Mouse (Mus musculus) adrenal gland, adult 2 months (tissue): ENCODE measurements around the gene Emg1. TPM values are rescaled to one million over a fixed set of nuclear protein-coding genes. Genes with fewer than 3 reads are reported as not detected.
"Not testable (repeated sequence)": the region's sequence is repeated elsewhere in the genome, so short reads cannot be mapped to it uniquely, and the experiment has no call there.

Experiments
- DNase-seq: peaks from one replicate; pipeline ENCODE4 v3.0.0; 2021
- microRNA-seq, 2 experiments: library from miRNA; unstranded; fragments of <30 nt; microRNA quantifications; one replicate each; pipeline ENCODE4 v1.2.0; 2021
- polyA plus RNA-seq: library from polyadenylated mRNA; depleted of rRNA; stranded (reverse); fragments of >200 nt; gene quantifications from 2 replicates; pipeline ENCODE4 v1.2.3, GENCODE M21; 2012; rRNA removed
- total RNA-seq, 2 experiments: library from RNA; stranded (reverse); gene quantifications; 2 replicates each; pipeline ENCODE4 v1.2.3; 2021

The Emg1 gene
- total and polyA plus RNA-seq, 3 experiments: 17.0 to 82.6 (median 80.6) TPM

GRCm38 (mm10) chr6:124682291-124682690, 29.7 kb downstream of the Emg1 start:
- DNase-seq: not testable (repeated sequence)

- no peak for DNase-seq
Observed at GRCm38 (mm10) chr6:124679486-124679885, 32.5 kb downstream of the Emg1 start.

- no peak for DNase-seq
Observed at GRCm38 (mm10) chr6:124678769-124679168, 33.2 kb downstream of the Emg1 start.

GRCm38 (mm10) chr6:124676171-124676570, 35.8 kb downstream of the Emg1 start:
- peak; percentile 45 for DNase-seq

GRCm38 (mm10) chr6:124674591-124674990, 37.4 kb downstream of the Emg1 start:
- DNase-seq: peak; percentile 31

- peak; percentile 40 for DNase-seq
Observed at GRCm38 (mm10) chr6:124673619-124674018, 38.4 kb downstream of the Emg1 start.

- DNase-seq: no peak
Observed at GRCm38 (mm10) chr6:124672100-124672499, 39.9 kb downstream of the Emg1 start.

- no peak for DNase-seq
Observed at GRCm38 (mm10) chr6:124670281-124670900, 41.6 kb downstream of the Emg1 start.

GRCm38 (mm10) chr6:124669234-124669859, 42.6 kb downstream of the Emg1 start:
- no peak for DNase-seq

GRCm38 (mm10) chr6:124665011-124665410, 47.0 kb downstream of the Emg1 start:
- no peak for DNase-seq

- no peak for DNase-seq
Observed at GRCm38 (mm10) chr6:124664256-124664655, 47.7 kb downstream of the Emg1 start.

- no peak for DNase-seq
Observed at GRCm38 (mm10) chr6:124663424-124663795, 48.6 kb downstream of the Emg1 start.

- DNase-seq: peak; percentile 100
Observed at GRCm38 (mm10) chr6:124662477-124663423, 49.2 kb downstream of the Emg1 start, which contains the start of gene Lpcat3. Lpcat3 (plus strand) TSS chr6:124663027.

- no peak for DNase-seq
Observed at GRCm38 (mm10) chr6:124661995-124662394, 50.0 kb downstream of the Emg1 start.

GRCm38 (mm10) chr6:124661156-124661806, 50.7 kb downstream of the Emg1 start:
- DNase-seq: no peak

GRCm38 (mm10) chr6:124658067-124658466, 53.9 kb downstream of the Emg1 start:
- no peak for DNase-seq

GRCm38 (mm10) chr6:124655893-124656292, 56.1 kb downstream of the Emg1 start:
- DNase-seq: no peak

Small RNA genes within 50 kb of the gene (microRNA-seq; reads per million reads assigned to microRNA genes)
- gene Mir141 (5.7 to 5.8 reads per million in 2 experiments), gene Mir200c (45.5 to 49.0 reads per million in 2 experiments)

Other genes with a start within 250 kb of the Emg1 start
- gene Clstn3, start 247.4 kb downstream of the Emg1 start, total RNA-seq: 100 to 1,000 TPM in 1 of 2 experiments, 10 to 100 TPM in 1; 91.8 to 146 TPM
- 62.4 and 91.3 TPM in 2 replicates for gene Clstn3, start 247.4 kb downstream of the Emg1 start, polyA plus RNA-seq
- 10 to 100 TPM; 20.6 to 22.0 TPM for gene C1rl, start 219.1 kb downstream of the Emg1 start, total RNA-seq
- gene C1rl, start 219.1 kb downstream of the Emg1 start, polyA plus RNA-seq: 11.2 and 13.4 TPM in 2 replicates
- 10 to 100 TPM; 48.6 to 68.2 TPM for gene C1ra, start 199.8 kb downstream of the Emg1 start, total RNA-seq
- 20.3 and 27.2 TPM in 2 replicates for gene C1ra, start 199.8 kb downstream of the Emg1 start, polyA plus RNA-seq
- gene C1s1, start 169.8 kb downstream of the Emg1 start, total RNA-seq: 10 to 100 TPM; 45.4 to 72.3 TPM
- 10.1 and 14.8 TPM in 2 replicates for gene C1s1, start 169.8 kb downstream of the Emg1 start, polyA plus RNA-seq
- 1 to 10 TPM; 7.9 to 8.9 TPM for gene C1rb, start 141.9 kb downstream of the Emg1 start, total RNA-seq
- gene C1rb, start 141.9 kb downstream of the Emg1 start, polyA plus RNA-seq: 0.29 and 0.86 TPM in 2 replicates
- 1 to 10 TPM; 1.5 to 2.6 TPM for gene C1s2, start 76.1 kb downstream of the Emg1 start, total RNA-seq
- not detected in 2 replicates for gene C1s2, start 76.1 kb downstream of the Emg1 start, polyA plus RNA-seq
- 100 to 1,000 TPM in 1 of 2 experiments, 10 to 100 TPM in 1; 92.1 to 138 TPM for gene Lpcat3, start 49.2 kb downstream of the Emg1 start, total RNA-seq
- gene Lpcat3, start 49.2 kb downstream of the Emg1 start, polyA plus RNA-seq: 141 and 155 TPM in 2 replicates
- gene Phb2, start 158 bp upstream of the Emg1 start, total RNA-seq: 100 to 1,000 TPM; 286 to 294 TPM
- 128 and 181 TPM in 2 replicates for gene Phb2, start 158 bp upstream of the Emg1 start, polyA plus RNA-seq
- 10 to 100 TPM in 1 of 2 experiments, 1 to 10 TPM in 1; 6.5 to 11.2 TPM for gene Ptpn6, start 26.5 kb upstream of the Emg1 start, total RNA-seq
- gene Ptpn6, start 26.5 kb upstream of the Emg1 start, polyA plus RNA-seq: 6.1 and 6.8 TPM in 2 replicates
- gene Grcc10, start 29.2 kb upstream of the Emg1 start, total RNA-seq: 100 to 1,000 TPM; 357 to 360 TPM
- gene Grcc10, start 29.2 kb upstream of the Emg1 start, polyA plus RNA-seq: 233 and 246 TPM in 2 replicates
- gene Gm45234, start 43.8 kb upstream of the Emg1 start, total RNA-seq: not detected
- not detected in 2 replicates for gene Gm45234, start 43.8 kb upstream of the Emg1 start, polyA plus RNA-seq
- 10 to 100 TPM; 76.8 to 86.3 TPM for gene Atn1, start 44.3 kb upstream of the Emg1 start, total RNA-seq
- 73.3 and 110 TPM in 2 replicates for gene Atn1, start 44.3 kb upstream of the Emg1 start, polyA plus RNA-seq
- 10 to 100 TPM; 12.4 to 35.9 TPM for gene Eno2, start 57.5 kb upstream of the Emg1 start, total RNA-seq
- gene Eno2, start 57.5 kb upstream of the Emg1 start, polyA plus RNA-seq: 8.3 and 16.5 TPM in 2 replicates
- under 1 TPM; 0.29 to 0.38 TPM for gene Lrrc23, start 67.5 kb upstream of the Emg1 start, total RNA-seq
- gene Lrrc23, start 67.5 kb upstream of the Emg1 start, polyA plus RNA-seq: 0.16 and 0.32 TPM in 2 replicates
- gene Spsb2, start 96.5 kb upstream of the Emg1 start, total RNA-seq: 10 to 100 TPM; 19.6 to 28.0 TPM
- gene Spsb2, start 96.5 kb upstream of the Emg1 start, polyA plus RNA-seq: 34.0 and 40.0 TPM in 2 replicates
- 100 to 1,000 TPM; 385 to 502 TPM for gene Tpi1, start 102.1 kb upstream of the Emg1 start, total RNA-seq
- gene Tpi1, start 102.1 kb upstream of the Emg1 start, polyA plus RNA-seq: 237 and 285 TPM in 2 replicates
- gene Usp5, start 117.3 kb upstream of the Emg1 start, total RNA-seq: 100 to 1,000 TPM; 103 to 132 TPM
- 102 and 111 TPM in 2 replicates for gene Usp5, start 117.3 kb upstream of the Emg1 start, polyA plus RNA-seq
- gene Cdca3, start 117.4 kb upstream of the Emg1 start, total RNA-seq: 1 to 10 TPM; 2.2 to 3.9 TPM
- gene Cdca3, start 117.4 kb upstream of the Emg1 start, polyA plus RNA-seq: 5.9 and 8.6 TPM in 2 replicates
- gene Gnb3, start 128.1 kb upstream of the Emg1 start, total RNA-seq: 10 to 100 TPM in 1 of 2 experiments, 1 to 10 TPM in 1; 6.7 to 12.2 TPM
- 9.2 and 11.9 TPM in 2 replicates for gene Gnb3, start 128.1 kb upstream of the Emg1 start, polyA plus RNA-seq
- gene P3h3, start 145.6 kb upstream of the Emg1 start, total RNA-seq: 10 to 100 TPM; 16.8 to 23.6 TPM
- 42.6 and 48.6 TPM in 2 replicates for gene P3h3, start 145.6 kb upstream of the Emg1 start, polyA plus RNA-seq
- 1 to 10 TPM; 1.1 to 2.5 TPM for gene Gpr162, start 151.8 kb upstream of the Emg1 start, total RNA-seq
- 1.9 and 2.4 TPM in 2 replicates for gene Gpr162, start 151.8 kb upstream of the Emg1 start, polyA plus RNA-seq
- gene Cd4, start 176.0 kb upstream of the Emg1 start, total RNA-seq: under 1 TPM; 0.31 to 0.55 TPM
- gene Cd4, start 176.0 kb upstream of the Emg1 start, polyA plus RNA-seq: 0.52 and 0.61 TPM in 2 replicates
- gene Lag3, start 199.5 kb upstream of the Emg1 start, total RNA-seq: 1 to 10 TPM; 1.1 to 1.5 TPM
- 2.1 and 2.5 TPM in 2 replicates for gene Lag3, start 199.5 kb upstream of the Emg1 start, polyA plus RNA-seq
- 100 to 1,000 TPM; 828 to 858 TPM for gene Ptms, start 207.9 kb upstream of the Emg1 start, total RNA-seq
- 2,208 and 2,873 TPM in 2 replicates for gene Ptms, start 207.9 kb upstream of the Emg1 start, polyA plus RNA-seq
- gene Mlf2, start 219.2 kb upstream of the Emg1 start, total RNA-seq: 100 to 1,000 TPM; 269 to 320 TPM
- gene Mlf2, start 219.2 kb upstream of the Emg1 start, polyA plus RNA-seq: 390 and 451 TPM in 2 replicates